Mouse (Mus musculus): ENCODE measurements around the gene Tprgl.

DNA sequence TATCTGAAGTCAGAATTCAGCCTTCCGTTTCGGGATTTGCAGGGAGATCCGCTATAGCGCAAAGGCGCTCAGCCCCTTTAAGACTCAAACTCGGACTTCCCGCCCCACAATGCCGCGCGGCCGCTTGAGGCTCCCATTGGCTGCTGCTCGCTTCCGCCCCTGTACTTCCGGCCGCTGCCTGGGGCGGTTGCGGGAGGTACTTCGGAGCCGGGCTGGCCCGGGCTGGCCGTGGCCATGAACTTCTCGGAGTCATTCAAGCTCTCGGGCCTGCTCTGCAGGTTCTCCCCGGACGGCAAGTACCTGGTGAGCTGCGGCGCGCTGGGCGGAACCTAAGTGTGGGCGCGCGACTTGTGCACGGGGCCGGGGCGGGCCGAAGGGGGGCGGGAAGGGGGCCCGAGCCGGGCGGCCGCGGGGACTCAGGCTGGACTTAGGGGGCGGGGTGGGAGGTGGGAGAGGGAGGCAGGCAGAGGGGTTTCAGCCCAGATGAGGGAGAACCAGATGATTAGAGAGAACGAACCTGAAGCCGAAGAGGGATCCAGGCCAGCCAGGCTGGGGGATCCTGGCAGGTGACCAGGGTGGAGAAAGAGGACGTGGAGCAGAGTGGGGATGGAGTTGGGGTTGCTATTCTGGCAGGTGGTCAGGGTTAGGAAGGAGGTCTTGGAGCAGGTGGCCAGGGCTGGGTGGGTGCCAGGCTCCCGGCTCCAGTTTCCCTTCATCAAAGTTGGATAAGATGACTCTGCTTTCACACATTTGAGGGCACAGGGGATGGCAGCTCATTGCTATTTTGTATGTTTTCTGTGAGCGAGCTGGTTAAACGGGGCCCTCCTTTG, 18.0 kb downstream of the Tprgl start, which contains the start of gene Wrap73:
- TF ChIP-seq CTCF (IDR thresholded peaks at IDR 0.05; ENCODE audit: insufficient read depth, low read depth, low read length) (no peak), POLR2A (IDR thresholded peaks at IDR 0.05; ENCODE audit: insufficient read depth, low read depth, low read length) (peak; percentile 62)

All from olfactory bulb, adult 2 months (tissue).